Mouse (Mus musculus) lung, postnatal 0 days (tissue): Measurements from ENCODE around the gene Lyrm9. TPM values are rescaled to one million over a fixed set of nuclear protein-coding genes. Genes with fewer than 3 reads are reported as not detected.

Experiments
- ATAC-seq: fragments of 200-750 bp; cut with Nextera tagmentation; 2 replicates; pipeline ENCODE4 v1.8.0; 2017; ENCODE audit warnings: moderate library complexity
- DNase-seq: peaks from one replicate; pipeline ENCODE4 v3.0.0-alpha.2; 2016; ENCODE audit warnings: low spot score
- H3K27ac ChIP-seq: fragments of 300-500 bp; sonication (generic); 2 replicates; pipeline ENCODE4 v1.5.1; 2014; ENCODE audit warnings: antibody characterized with exemption, mild to moderate bottlenecking, low read length, mixed read lengths
- H3K27me3 ChIP-seq: fragments of 300-500 bp; sonication (generic); replicated peaks from 2 replicates; pipeline ENCODE4 v1.6.1; 2014; ENCODE audit warnings: low read length, mixed read lengths; ENCODE audit not compliant: insufficient read depth
- H3K36me3 ChIP-seq: fragments of 300-500 bp; sonication (generic); 2 replicates; pipeline ENCODE4 v1.6.1; 2014; ENCODE audit warnings: low read length, mixed read lengths; ENCODE audit not compliant: insufficient read depth
- H3K4me1 ChIP-seq: fragments of 300-500 bp; sonication (generic); 2 replicates; pipeline ENCODE4 v1.6.1; 2014; ENCODE audit warnings: antibody characterized with exemption, low read depth, low read length, mixed read lengths; ENCODE audit not compliant: insufficient read depth
- H3K4me2 ChIP-seq: fragments of 300-500 bp; sonication (generic); replicated peaks from 2 replicates; pipeline ENCODE4 v1.6.1; 2014; ENCODE audit warnings: low read depth, mild to moderate bottlenecking, low read length, moderate library complexity, mixed read lengths
- H3K4me3 ChIP-seq: fragments of 300-500 bp; sonication (generic); 2 replicates; pipeline ENCODE4 v1.5.1; 2014; ENCODE audit warnings: low read depth, low read length
- H3K9ac ChIP-seq: fragments of 300-500 bp; sonication (generic); replicated peaks from 2 replicates; pipeline ENCODE4 v1.6.1; 2014; ENCODE audit warnings: low read depth, mild to moderate bottlenecking
- H3K9me3 ChIP-seq: fragments of 300-500 bp; sonication (generic); 2 replicates; pipeline ENCODE4 v1.6.1; 2016; ENCODE audit warnings: low read length, mixed read lengths
- CTCF ChIP-seq: IDR thresholded peaks from 2 replicates; pipeline ENCODE4 v1.5.1; 2016; ENCODE audit warnings: antibody characterized with exemption, mild to moderate bottlenecking
- EP300 ChIP-seq: IDR thresholded peaks from 2 replicates; pipeline ENCODE4 v1.6.1; 2016; ENCODE audit warnings: antibody characterized with exemption, mild to moderate bottlenecking, control low read depth
- WGBS: fragments of 180-500 bp; shearing (Covaris S2); extraction: QIAGEN DNeasy Blood & Tissue Kit; methylation state at CpG from one replicate; pipeline ENCODE4 v1.1.7; 2014; 5-methylcytosine and 5-hydroxymethylcytosine counted together
- polyA plus RNA-seq: library from polyadenylated mRNA; unstranded; fragments of >200 nt; fragmentation: Nextera tagmentation; extraction: Ambion mirVana; gene quantifications from 2 replicates; pipeline ENCODE4 v1.2.1, GENCODE M21; 2015

The Lyrm9 gene
- polyA plus RNA-seq, 1 experiment from 2014 or later, result 5.7 TPM

DNA sequence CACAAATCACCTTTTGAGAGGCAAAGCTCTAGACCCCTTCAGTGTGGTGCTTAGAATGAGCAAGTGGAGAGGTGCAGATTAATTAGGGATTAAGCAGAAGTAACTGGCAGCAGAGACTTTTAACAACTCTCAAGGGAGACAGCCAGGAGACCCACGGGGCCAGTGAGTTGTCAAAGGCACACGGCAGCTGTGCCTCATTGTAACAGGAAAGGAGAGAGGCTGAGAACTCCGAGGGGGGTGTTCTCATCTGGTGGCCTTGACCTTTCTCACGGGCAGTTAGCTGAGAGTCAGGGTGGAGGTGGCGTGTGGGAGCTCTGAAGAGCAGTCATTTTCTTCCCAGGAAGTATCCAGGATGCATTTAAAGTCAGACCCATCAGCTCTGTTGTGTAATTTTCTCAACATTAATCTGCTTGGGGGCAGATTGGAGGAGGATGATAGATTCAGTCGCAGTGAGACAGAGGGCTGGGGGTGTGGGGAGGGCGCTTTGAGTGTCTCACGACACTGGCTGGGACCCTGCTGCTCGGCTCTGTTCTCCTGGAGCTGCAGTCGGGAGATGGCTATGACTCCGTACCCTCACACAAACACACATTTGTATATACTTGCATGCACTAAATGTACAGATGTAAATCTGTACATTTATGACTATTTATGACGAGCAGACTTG, 5.9 kb upstream of the Lyrm9 start:
- WGBS, result 28% methylated on average over 12 of the region's 12 CpGs
- H3K4me1 ChIP-seq, result 0 out of 2 replicates have a peak, but pooled peaks cover 1% of the 10 kb centered on the region
- no peak overlapping the region for H3K4me2 ChIP-seq

DNA sequence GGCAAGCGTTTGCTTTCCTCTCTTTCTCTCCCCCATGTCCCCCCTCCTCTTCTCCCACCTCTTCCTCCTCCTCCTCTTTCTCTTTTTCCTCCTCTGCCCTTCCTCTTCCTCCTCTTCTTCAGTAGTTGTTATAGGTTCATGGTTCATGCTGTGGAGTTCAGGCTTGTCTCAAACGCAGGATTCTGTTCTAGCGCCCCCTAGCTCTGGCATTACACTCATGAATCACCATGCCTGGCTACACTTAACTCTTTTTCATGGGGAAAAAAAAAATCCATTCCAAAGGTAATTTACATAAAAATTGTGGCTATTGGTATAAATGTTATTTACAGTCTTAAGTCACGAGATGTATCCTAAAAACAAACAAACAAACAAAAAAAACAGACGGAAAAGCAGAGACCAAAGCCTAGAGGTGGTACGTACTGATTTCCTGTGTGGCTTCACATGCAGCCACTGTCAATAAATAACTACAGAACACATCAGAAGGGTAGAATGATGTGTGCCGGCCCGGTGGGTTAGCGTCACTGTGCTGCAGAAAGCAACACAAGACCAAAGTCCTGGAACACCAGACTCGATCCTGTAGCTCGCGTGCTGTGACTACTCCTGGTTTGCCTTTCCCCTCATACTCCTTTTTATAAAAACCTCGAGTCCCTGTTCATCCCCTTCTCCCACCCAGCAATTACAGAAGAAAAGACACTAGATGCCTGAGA, 3.4 kb upstream of the Lyrm9 start:
- Histone ChIP-seq H3K27me3 (no peaks in the 10 kb centered on the region), H3K4me1 (peaks cover 6% of the 10 kb centered on the region; the same call in 1 of the 2 replicates), H3K27ac (no peak overlapping the region), H3K4me2 (no peak overlapping the region), H3K36me3 (no peaks in the 10 kb centered on the region), H3K4me3 (no peak overlapping the region), H3K9ac (no peak overlapping the region), H3K9me3 (no peaks in the 10 kb centered on the region)
- TF ChIP-seq CTCF (peak; percentile 72), EP300 (no peak)
- WGBS, result 55% methylated on average over 13 of the region's 13 CpGs
- ATAC-seq (no peak), DNase-seq (peak; percentile 59)

More for the DNA sequence above, 5.9 kb upstream of the Lyrm9 start:
- no peaks in the 10 kb centered on the region for H3K27me3 ChIP-seq
- ATAC-seq (no peak), DNase-seq (no peak)
- H3K4me3 ChIP-seq, result no peak overlapping the region
- no peak overlapping the region for H3K9ac ChIP-seq
- no peak overlapping the region for H3K27ac ChIP-seq
- H3K9me3 ChIP-seq, result no peaks in the 10 kb centered on the region
- H3K36me3 ChIP-seq, result no peaks in the 10 kb centered on the region
- no peak for TF ChIP-seq EP300
- no peak for TF ChIP-seq CTCF

DNA sequence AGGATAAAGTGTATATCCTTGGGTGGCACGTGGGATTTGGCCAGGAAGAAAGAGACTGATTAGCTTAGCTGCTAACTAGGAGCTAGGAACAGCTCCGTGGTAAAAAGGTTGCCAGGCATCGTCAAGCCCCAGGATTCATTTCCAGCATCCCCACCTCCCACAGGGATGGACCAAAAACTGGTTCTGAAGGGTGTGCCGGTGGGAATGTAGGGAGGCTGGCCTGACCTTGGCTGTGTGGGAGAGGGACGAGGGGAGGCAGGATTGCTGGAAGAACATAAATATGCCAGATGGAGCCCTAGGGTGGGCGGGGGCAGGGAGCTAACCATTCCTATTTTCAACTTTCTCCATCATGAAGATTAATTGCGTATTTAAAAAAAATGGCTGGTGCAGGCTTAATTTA, 1.2 kb downstream of the Lyrm9 start:
- WGBS, result 55% methylated on average over 7 of the region's 7 CpGs

DNA sequence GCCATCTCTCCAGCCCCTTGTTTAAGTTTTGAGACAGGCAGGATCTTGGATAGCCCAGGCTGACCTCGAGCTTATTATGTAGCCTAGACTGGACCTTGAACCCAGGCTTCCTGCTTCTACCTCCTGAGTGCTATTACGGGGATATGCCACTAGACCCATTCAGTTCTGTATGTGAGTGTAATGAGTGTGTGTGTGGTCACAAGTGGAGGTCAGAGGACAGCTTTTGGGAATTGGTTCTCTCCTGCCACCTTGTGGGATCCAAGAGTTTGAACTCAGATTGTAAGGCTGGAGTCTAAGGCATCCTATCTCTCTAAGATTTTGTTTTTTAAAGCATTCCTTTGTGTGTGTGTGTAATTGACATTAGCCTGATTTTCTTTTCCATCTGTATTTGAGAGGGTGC, 2.0 kb downstream of the Lyrm9 start:
- Histone ChIP-seq H3K4me2 (no peak overlapping the region), H3K4me3 (no peak overlapping the region), H3K9me3 (no peaks in the 10 kb centered on the region), H3K27ac (no peak overlapping the region), H3K27me3 (no peaks in the 10 kb centered on the region), H3K4me1 (peaks cover 6% of the 10 kb centered on the region), H3K36me3 (no peaks in the 10 kb centered on the region), H3K9ac (no peak overlapping the region)
- TF ChIP-seq CTCF (peak; percentile 68), EP300 (no peak)
- peak; percentile 67 for DNase-seq
- ATAC-seq, result no peak
- 35% methylated on average over 2 of the region's 2 CpGs for WGBS

More for the DNA sequence above, 1.2 kb downstream of the Lyrm9 start:
- Histone ChIP-seq H3K9me3 (no peaks in the 10 kb centered on the region), H3K27ac (no peak overlapping the region), H3K4me2 (no peak overlapping the region), H3K27me3 (no peaks in the 10 kb centered on the region), H3K36me3 (no peaks in the 10 kb centered on the region), H3K4me3 (no peak overlapping the region), H3K4me1 (peaks cover 6% of the 10 kb centered on the region; the same call in 1 of the 2 replicates), H3K9ac (no peak overlapping the region)
- ATAC-seq (no peak), DNase-seq (no peak)
- TF ChIP-seq CTCF (no peak), EP300 (no peak)

DNA sequence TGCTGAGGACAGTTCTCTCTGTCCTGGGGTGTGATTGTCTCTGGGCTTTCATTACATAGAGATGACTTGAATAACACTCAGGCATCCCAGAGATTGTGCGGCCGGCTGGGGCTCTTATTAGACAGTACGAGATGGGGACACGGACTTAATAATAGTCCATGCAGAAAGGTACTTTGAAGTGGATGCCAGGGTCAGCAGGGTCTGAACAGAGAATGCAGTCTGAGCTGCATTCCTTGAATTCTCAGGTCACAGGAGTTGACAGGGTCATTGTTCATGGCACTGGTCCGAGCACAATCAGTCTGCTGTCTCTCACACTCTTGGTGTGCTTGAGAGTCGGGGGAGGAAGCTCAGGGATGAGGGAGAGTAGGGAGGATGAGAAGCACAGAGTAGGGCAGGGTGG, 3.0 kb downstream of the Lyrm9 start:
- DNase-seq (no peak), ATAC-seq (no peak)
- Histone ChIP-seq H3K27ac (no peak overlapping the region), H3K4me3 (no peak overlapping the region), H3K36me3 (no peaks in the 10 kb centered on the region), H3K4me1 (peaks cover 6% of the 10 kb centered on the region), H3K4me2 (no peak overlapping the region), H3K27me3 (no peaks in the 10 kb centered on the region), H3K9me3 (no peaks in the 10 kb centered on the region), H3K9ac (no peak overlapping the region)
- WGBS, result 40% methylated on average over 6 of the region's 6 CpGs
- TF ChIP-seq CTCF (no peak), EP300 (0 out of 2 replicates have a peak, but pooled peaks have one; percentile 11)

DNA sequence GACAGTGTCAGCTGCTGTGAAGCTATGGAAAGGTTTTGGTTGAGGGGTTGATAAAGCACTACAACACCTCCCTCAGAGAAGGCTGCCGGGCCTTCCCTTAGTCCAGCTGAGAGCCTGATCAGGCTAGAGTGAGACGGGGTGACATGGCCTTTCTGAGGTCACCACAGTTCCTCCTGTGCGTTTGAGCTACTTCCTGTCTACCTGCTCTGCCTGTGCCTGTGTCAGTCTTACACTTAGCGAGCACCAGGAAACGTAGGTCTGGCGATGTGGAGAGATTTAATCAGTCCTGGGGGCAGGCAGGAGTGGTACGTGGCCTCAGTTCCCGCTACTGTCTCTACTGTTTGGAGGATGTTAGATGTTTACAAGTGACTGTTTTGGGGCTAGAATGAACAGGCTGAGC, 3.8 kb downstream of the Lyrm9 start:
- Histone ChIP-seq H3K27ac (no peak overlapping the region), H3K4me1 (peaks cover 6% of the 10 kb centered on the region), H3K36me3 (no peaks in the 10 kb centered on the region), H3K4me3 (no peak overlapping the region), H3K9ac (no peak overlapping the region), H3K4me2 (no peak overlapping the region), H3K9me3 (no peaks in the 10 kb centered on the region), H3K27me3 (no peaks in the 10 kb centered on the region)
- TF ChIP-seq EP300, result no peak
- TF ChIP-seq CTCF, result no peak
- 44% methylated on average over 8 of the region's 8 CpGs for WGBS
- ATAC-seq (no peak), DNase-seq (no peak)
